Mouse (Mus musculus): ENCODE data around the gene Iqcd.

DNA sequence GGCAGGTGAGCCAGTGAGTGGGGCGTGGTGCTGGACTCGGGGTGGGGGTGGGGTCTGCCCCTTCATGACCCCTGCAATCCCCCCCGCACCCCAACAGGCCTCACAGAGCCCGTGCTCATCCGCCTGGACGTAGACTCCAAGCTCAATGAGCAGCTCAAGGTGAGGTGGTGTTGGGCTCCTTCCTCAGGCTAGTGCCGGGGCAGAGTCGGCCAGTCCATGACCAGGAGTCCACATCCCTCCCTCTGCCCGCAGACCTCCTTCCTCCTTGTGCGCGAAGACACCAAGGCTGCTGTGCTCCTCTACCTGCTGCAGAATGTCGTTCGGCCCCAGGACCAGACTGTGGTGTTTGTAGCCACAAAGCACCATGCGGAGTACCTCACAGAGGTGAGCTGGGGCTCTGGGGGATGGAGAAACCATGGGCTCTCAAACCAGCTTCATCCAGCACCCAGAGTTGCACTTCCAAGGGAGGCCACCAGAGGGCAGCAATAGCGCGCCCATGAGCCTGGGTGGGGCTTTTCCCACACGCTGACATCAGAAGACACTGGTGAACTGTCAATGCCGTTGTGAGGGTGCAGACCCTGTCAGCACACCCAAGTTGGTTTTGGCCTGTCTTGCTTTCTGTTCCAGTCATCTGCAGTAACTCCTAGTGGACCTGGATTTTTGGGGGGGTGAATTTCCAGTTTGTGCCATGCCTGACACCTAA is 31.7 kb downstream of the Iqcd start:
- peak; percentile 92 for TF ChIP-seq CTCF (IDR thresholded peaks at IDR 0.05; ENCODE audit: control insufficient read depth, insufficient read depth, insufficient replicate concordance, low read depth, low read length)
- no peak for TF ChIP-seq POLR2A (IDR thresholded peaks at IDR 0.05; ENCODE audit: control insufficient read depth, low read depth, low read length)
